Comparison of ENCODE assay signal across 28 mouse cellular contexts in genomic region chr13:72097268-72097667, GRCm38 (mm10).
A peak's percentile ranks its signal among the peaks of the same experiment; 100 is the strongest.
DNase-seq lines count a peak whose midpoint lies in the region; ATAC-seq lines count a peak whose summit lies in the region.
"Had no signal": no experiment of that assay in that cellular context is flagged by ENCODE, and none has a peak within 500 bp of the region (broad histone marks: within the 10 kb centered on the region; RNA-seq: fewer than 3 reads in every experiment).

No protein-coding gene starts in this region.

- peak; percentile 14 for DNase-seq in forebrain, embryonic 14.5 days (ENCODE audit: low spot score)
- DNase-seq in midbrain, embryonic 10.5 days (ENCODE audit: low spot score) = no peak
- DNase-seq in cerebellum, adult 9-10 months = peak; percentile 9
- peak; percentile 2 to 3 for DNase-seq in cerebellum, postnatal 36 days
- no peak for DNase-seq in frontal cortex, postnatal 25 days (ENCODE audit: low spot score in 2 of 2)
- DNase-seq: adrenal gland, postnatal 36 days; B cell, adult 2 months; gastrocnemius, postnatal 36 days; heart, postnatal 36 days; kidney, adult 18-20 months; liver; retina, postnatal 1 day; right cerebral cortex, postnatal 25 days; thymus, postnatal 14 days had no signal

- WGBS in forebrain, embryonic 14.5 days = 57% methylated on average over 8 of the region's 8 CpGs
- WGBS in forebrain, embryonic 13.5 days = 62% methylated on average over 8 of the region's 8 CpGs
- WGBS in midbrain, embryonic 12.5 days = 62% methylated on average over 8 of the region's 8 CpGs
- WGBS in midbrain, embryonic 10.5 days = 76% methylated on average over 8 of the region's 8 CpGs

- H3K9ac ChIP-seq in forebrain, embryonic 14.5 days (ENCODE audit: low read length) = no peak overlapping the region
- H3K9ac ChIP-seq in forebrain, embryonic 13.5 days = no peak overlapping the region
- H3K9ac ChIP-seq in midbrain, embryonic 12.5 days (replicated peaks) = no peak overlapping the region
- H3K9ac ChIP-seq: heart, embryonic 15.5 days; liver, embryonic 15.5 days; lung, embryonic 15.5 days; neural tube, embryonic 12.5 days had no signal

- H3K9me3 ChIP-seq in forebrain, embryonic 14.5 days (replicated peaks; ENCODE audit: control insufficient read depth, low read length) = no peaks in the 10 kb centered on the region
- no peaks in the 10 kb centered on the region for H3K9me3 ChIP-seq in forebrain, embryonic 13.5 days (replicated peaks)
- no peaks in the 10 kb centered on the region for H3K9me3 ChIP-seq in midbrain, embryonic 12.5 days
- H3K9me3 ChIP-seq in midbrain, embryonic 10.5 days (replicated peaks) = no peaks in the 10 kb centered on the region
- H3K9me3 ChIP-seq: forebrain, embryonic 10.5 days; heart, embryonic 15.5 days; limb, embryonic 10.5 days; liver, embryonic 15.5 days; lung, embryonic 15.5 days; neural tube, embryonic 12.5 days had no signal

- H3K4me1 ChIP-seq in forebrain, embryonic 14.5 days (ENCODE audit: control insufficient read depth, insufficient read depth, low read length) = no peaks in the 10 kb centered on the region
- H3K4me1 ChIP-seq in forebrain, embryonic 13.5 days = no peaks in the 10 kb centered on the region
- H3K4me1 ChIP-seq in midbrain, embryonic 12.5 days = no peaks in the 10 kb centered on the region
- 0 out of 2 replicates have a peak, but pooled peaks cover 5% of the 10 kb centered on the region for H3K4me1 ChIP-seq in midbrain, embryonic 10.5 days
- H3K4me1 ChIP-seq: forebrain, embryonic 10.5 days; heart, embryonic 15.5 days; limb, embryonic 10.5 days; liver, embryonic 15.5 days; lung, embryonic 15.5 days; megakaryocyte, embryonic 14.5 days; neural tube, embryonic 12.5 days had no signal

- no peak overlapping the region for H3K27ac ChIP-seq in forebrain, embryonic 14.5 days (ENCODE audit: low read depth, low read length)
- H3K27ac ChIP-seq in forebrain, embryonic 13.5 days = no peak overlapping the region
- no peak overlapping the region for H3K27ac ChIP-seq in midbrain, embryonic 12.5 days (replicated peaks)
- no peak overlapping the region for H3K27ac ChIP-seq in midbrain, embryonic 10.5 days (replicated peaks)
- H3K27ac ChIP-seq: forebrain, embryonic 10.5 days; heart, embryonic 15.5 days; left cerebral cortex, adult 2 months; limb, embryonic 10.5 days; liver, embryonic 15.5 days; lung, embryonic 15.5 days; neural tube, embryonic 12.5 days had no signal

- H3K36me3 ChIP-seq in forebrain, embryonic 14.5 days (ENCODE audit: control insufficient read depth, insufficient read depth, low read length) = no peaks in the 10 kb centered on the region
- no peaks in the 10 kb centered on the region for H3K36me3 ChIP-seq in forebrain, embryonic 13.5 days (ENCODE audit: poor library complexity, severe bottlenecking)
- no peaks in the 10 kb centered on the region for H3K36me3 ChIP-seq in midbrain, embryonic 12.5 days
- no peaks in the 10 kb centered on the region for H3K36me3 ChIP-seq in midbrain, embryonic 10.5 days
- H3K36me3 ChIP-seq: forebrain, embryonic 10.5 days; G1E; heart, embryonic 15.5 days; limb, embryonic 10.5 days; liver, embryonic 15.5 days; lung, embryonic 15.5 days; neural tube, embryonic 12.5 days had no signal

- no peak overlapping the region for H3K4me2 ChIP-seq in forebrain, embryonic 14.5 days (ENCODE audit: low read length)
- no peak overlapping the region for H3K4me2 ChIP-seq in forebrain, embryonic 13.5 days
- H3K4me2 ChIP-seq in midbrain, embryonic 12.5 days (replicated peaks) = no peak overlapping the region
- H3K4me2 ChIP-seq: heart, embryonic 15.5 days; liver, embryonic 15.5 days; lung, embryonic 15.5 days; neural tube, embryonic 12.5 days had no signal

- no peak for ATAC-seq in forebrain, embryonic 14.5 days
- ATAC-seq in forebrain, embryonic 13.5 days = no peak
- ATAC-seq in midbrain, embryonic 12.5 days (ENCODE audit: low FRiP score, low read depth) = 0 out of 2 replicates have a peak, but pooled peaks have one; percentile 44
- ATAC-seq: inflammation-experienced regulatory T-cells, adult 6 months; Patski had no signal

- no peak overlapping the region for H3K4me3 ChIP-seq in forebrain, embryonic 14.5 days (ENCODE audit: low read depth, low read length)
- no peak overlapping the region for H3K4me3 ChIP-seq in forebrain, embryonic 13.5 days
- no peak overlapping the region for H3K4me3 ChIP-seq in midbrain, embryonic 12.5 days
- H3K4me3 ChIP-seq in midbrain, embryonic 10.5 days = no peak overlapping the region
- H3K4me3 ChIP-seq: forebrain, embryonic 10.5 days; heart, embryonic 15.5 days; left cerebral cortex, adult 2 months; limb, embryonic 10.5 days; liver, embryonic 15.5 days; lung, embryonic 15.5 days; megakaryocyte, embryonic 14.5 days; neural tube, embryonic 12.5 days had no signal

- no peaks in the 10 kb centered on the region for H3K27me3 ChIP-seq in forebrain, embryonic 14.5 days (replicated peaks; ENCODE audit: control insufficient read depth, insufficient read depth, low read length)
- H3K27me3 ChIP-seq in forebrain, embryonic 13.5 days = peaks cover 6% of the 10 kb centered on the region; the same call in 1 of the 2 replicates
- peaks cover 23% of the 10 kb centered on the region; the same call in 1 of the 2 replicates for H3K27me3 ChIP-seq in midbrain, embryonic 12.5 days
- no peaks in the 10 kb centered on the region for H3K27me3 ChIP-seq in midbrain, embryonic 10.5 days (ENCODE audit: low read depth, poor library complexity, severe bottlenecking)
- H3K27me3 ChIP-seq: CH12.LX; heart, embryonic 15.5 days; liver, embryonic 15.5 days; lung, embryonic 15.5 days; megakaryocyte, embryonic 14.5 days; neural tube, embryonic 12.5 days; Patski had no signal

Comparison
In these comparisons a context has a peak if more than half of its experiments do, and no peak if none do; other contexts are left out.
1. DNase-seq: peak in forebrain, embryonic 14.5 days (single experiment), cerebellum, adult 9-10 months (single experiment) and cerebellum, postnatal 36 days (2 of 2); none in midbrain, embryonic 10.5 days (single experiment) and frontal cortex, postnatal 25 days (0 of 2).